Mouse (Mus musculus) bone marrow, adult 2 months (tissue): Measurements from ENCODE around the gene Serinc3. TPM values are rescaled to one million over a fixed set of nuclear protein-coding genes. Genes with fewer than 3 reads are reported as not detected.

Source experiments
- H3K27ac ChIP-seq: fragments of 200-500 bp; 2 replicates; pipeline ENCODE4 v1.5.1; 2012; ENCODE audit warnings: low read depth, mild to moderate bottlenecking, control low read depth, inconsistent platforms, low read length; ENCODE audit not compliant: control insufficient read depth, poor library complexity, insufficient read depth
- H3K4me1 ChIP-seq: fragments of 200-500 bp; 2 replicates; pipeline ENCODE4 v1.6.1; 2011; ENCODE audit warnings: low read length; ENCODE audit not compliant: control insufficient read depth, insufficient read depth
- H3K4me3 ChIP-seq: fragments of 200-500 bp; replicated peaks from 2 replicates; pipeline ENCODE3; 2011; ENCODE audit warnings: mild to moderate bottlenecking, low read depth, low read length, control low read depth; ENCODE audit not compliant: control insufficient read depth
- CTCF ChIP-seq: fragments of 200-500 bp; IDR thresholded peaks from 2 replicates; pipeline ENCODE4 v1.5.1; 2011; ENCODE audit warnings: low read length, control low read depth; ENCODE audit not compliant: control insufficient read depth, insufficient read depth
- POLR2A ChIP-seq: fragments of 200-500 bp; IDR thresholded peaks from 2 replicates; pipeline ENCODE4 v1.6.1; 2011; ENCODE audit warnings: low read depth, mild to moderate bottlenecking, control low read depth, low read length, borderline replicate concordance; ENCODE audit not compliant: control insufficient read depth
- WGBS: fragments of 180-500 bp; shearing (Covaris S2); methylation state at CpG from one replicate; pipeline ENCODE4 v1.1.7; 2018; 5-methylcytosine and 5-hydroxymethylcytosine counted together
- polyA plus RNA-seq: library from polyadenylated mRNA; stranded (reverse); fragments of >200 nt; gene quantifications from 2 replicates; pipeline ENCODE4 v1.2.4, GENCODE M21; 2011; ENCODE audit warnings: low replicate concordance; ENCODE audit not compliant: missing spikeins, insufficient read depth, insufficient read length

Gene Serinc3
- polyA plus RNA-seq, 1 experiment: 328 TPM

- no peak for TF ChIP-seq CTCF
- TF ChIP-seq POLR2A: no peak
- 74% methylated on average over 5 of the region's 5 CpGs for WGBS
- Histone ChIP-seq H3K27ac (no peak overlapping the region), H3K4me3 (no peak overlapping the region), H3K4me1 (peaks cover 6% of the 10 kb centered on the region)
Measured at GRCm38 (mm10) chr2:163674397-163674796, 29.5 kb upstream of the Serinc3 start.

GRCm38 (mm10) chr2:163670872-163671594 lies 26.1 kb upstream of the Serinc3 start:
- Histone ChIP-seq H3K4me1 (peaks cover 3% of the 10 kb centered on the region), H3K27ac (no peak overlapping the region), H3K4me3 (no peak overlapping the region)
- TF ChIP-seq CTCF (no peak), POLR2A (no peak)
- WGBS: 91% methylated on average over 11 of the region's 11 CpGs

- Histone ChIP-seq H3K4me1 (peaks cover 7% of the 10 kb centered on the region), H3K4me3 (no peak overlapping the region), H3K27ac (no peak overlapping the region)
- TF ChIP-seq POLR2A: no peak
- TF ChIP-seq CTCF: no peak
- WGBS: 70% methylated on average over 1 of the region's 1 CpGs
Measured at GRCm38 (mm10) chr2:163667045-163667444, 22.1 kb upstream of the Serinc3 start.

- no peak for TF ChIP-seq POLR2A
- TF ChIP-seq CTCF: no peak
- H3K4me1 ChIP-seq: peaks cover 15% of the 10 kb centered on the region
- no peak overlapping the region for H3K27ac ChIP-seq
- WGBS: 48% methylated on average over 3 of the region's 3 CpGs
- H3K4me3 ChIP-seq: no peak overlapping the region
Measured at GRCm38 (mm10) chr2:163663930-163664329, 19.0 kb upstream of the Serinc3 start.

- peak overlapping the region; percentile 87; the same call in 1 of the 2 replicates for H3K27ac ChIP-seq
- no peak for TF ChIP-seq CTCF
- TF ChIP-seq POLR2A: no peak
- WGBS: 21% methylated on average over 2 of the region's 2 CpGs
- peaks cover 15% of the 10 kb centered on the region for H3K4me1 ChIP-seq
- H3K4me3 ChIP-seq: no peak overlapping the region
Measured at GRCm38 (mm10) chr2:163662698-163663221, 17.8 kb upstream of the Serinc3 start.

- no peak for TF ChIP-seq CTCF
- TF ChIP-seq POLR2A: no peak
- Histone ChIP-seq H3K27ac (peak overlapping the region; percentile 87), H3K4me3 (peak overlapping the region; percentile 19), H3K4me1 (peaks cover 15% of the 10 kb centered on the region)
- 80% methylated on average over 5 of the region's 5 CpGs for WGBS
Measured at GRCm38 (mm10) chr2:163662076-163662475, 17.1 kb upstream of the Serinc3 start.

GRCm38 (mm10) chr2:163661371-163661850 lies 16.5 kb upstream of the Serinc3 start:
- WGBS: 71% methylated on average over 6 of the region's 6 CpGs
- Histone ChIP-seq H3K27ac (peak overlapping the region; percentile 77), H3K4me1 (peaks cover 13% of the 10 kb centered on the region)

GRCm38 (mm10) chr2:163660103-163660701 lies 15.3 kb upstream of the Serinc3 start:
- no peak for TF ChIP-seq CTCF
- TF ChIP-seq POLR2A: no peak
- Histone ChIP-seq H3K4me1 (peaks cover 11% of the 10 kb centered on the region), H3K4me3 (peak overlapping the region; percentile 10), H3K27ac (peak overlapping the region; percentile 2; the same call in 1 of the 2 replicates)
- WGBS: 37% methylated on average over 5 of the region's 5 CpGs

More at GRCm38 (mm10) chr2:163661371-163661850, 16.5 kb upstream of the Serinc3 start:
- TF ChIP-seq POLR2A (no peak), CTCF (no peak)
- peak overlapping the region; percentile 23 for H3K4me3 ChIP-seq
